Mouse (Mus musculus) lung, adult 2 months (tissue): ENCODE measurements at regions not wholly inside any gene's neighbourhood (a gene's known extent, or its start where the extent isn't known, plus 50 kb on each side); places are given as distances from the start of the nearest gene placed in this dataset.

Experiments
- CTCF ChIP-seq: fragments of 200-500 bp; IDR thresholded peaks from 2 replicates; pipeline ENCODE4 v1.5.1; 2011; ENCODE audit warnings: mild to moderate bottlenecking, low read length, control low read depth; ENCODE audit not compliant: insufficient read depth
- POLR2A ChIP-seq: fragments of 200-500 bp; IDR thresholded peaks from 2 replicates; pipeline ENCODE4 v1.6.1; 2011; ENCODE audit warnings: low read depth, mild to moderate bottlenecking, control low read depth, low read length, borderline replicate concordance; ENCODE audit errors: extremely low read depth

- no peak for TF ChIP-seq POLR2A
- no peak for TF ChIP-seq CTCF
Observed at GRCm38 (mm10) chr15:37080931-37081330, 73.4 kb upstream of the Zfp706 start.
